Mouse (Mus musculus) kidney, adult 2 months (tissue): ENCODE measurements around the gene Zfp239.

ENCODE experiments used
- CTCF ChIP-seq: fragments of 200-500 bp; conservative IDR thresholded peaks from 2 replicates; pipeline ENCODE4 v1.5.1; 2011; ENCODE audit warnings: low read depth, mild to moderate bottlenecking, control low read depth, low read length, moderate library complexity, mixed read lengths; ENCODE audit not compliant: insufficient read depth, insufficient read length
- POLR2A ChIP-seq: fragments of 200-500 bp; IDR thresholded peaks from one replicate; pipeline ENCODE4 v1.6.1; 2011; ENCODE audit warnings: low read depth, low read length, control low read depth

- TF ChIP-seq POLR2A (no peak), CTCF (no peak)
Observed at GRCm38 (mm10) chr6:117874621-117875281, 12.9 kb downstream of the Zfp239 start.
